Mouse (Mus musculus): ENCODE data around the gene Ptpn5. TPM values are rescaled to one million over a fixed set of nuclear protein-coding genes. Genes with fewer than 3 reads are reported as not detected.
A peak's percentile ranks its signal among the peaks of the same experiment; 100 is the strongest.

The Ptpn5 gene
- polyA plus RNA-seq, 1 experiment = 0.61 TPM

DNA sequence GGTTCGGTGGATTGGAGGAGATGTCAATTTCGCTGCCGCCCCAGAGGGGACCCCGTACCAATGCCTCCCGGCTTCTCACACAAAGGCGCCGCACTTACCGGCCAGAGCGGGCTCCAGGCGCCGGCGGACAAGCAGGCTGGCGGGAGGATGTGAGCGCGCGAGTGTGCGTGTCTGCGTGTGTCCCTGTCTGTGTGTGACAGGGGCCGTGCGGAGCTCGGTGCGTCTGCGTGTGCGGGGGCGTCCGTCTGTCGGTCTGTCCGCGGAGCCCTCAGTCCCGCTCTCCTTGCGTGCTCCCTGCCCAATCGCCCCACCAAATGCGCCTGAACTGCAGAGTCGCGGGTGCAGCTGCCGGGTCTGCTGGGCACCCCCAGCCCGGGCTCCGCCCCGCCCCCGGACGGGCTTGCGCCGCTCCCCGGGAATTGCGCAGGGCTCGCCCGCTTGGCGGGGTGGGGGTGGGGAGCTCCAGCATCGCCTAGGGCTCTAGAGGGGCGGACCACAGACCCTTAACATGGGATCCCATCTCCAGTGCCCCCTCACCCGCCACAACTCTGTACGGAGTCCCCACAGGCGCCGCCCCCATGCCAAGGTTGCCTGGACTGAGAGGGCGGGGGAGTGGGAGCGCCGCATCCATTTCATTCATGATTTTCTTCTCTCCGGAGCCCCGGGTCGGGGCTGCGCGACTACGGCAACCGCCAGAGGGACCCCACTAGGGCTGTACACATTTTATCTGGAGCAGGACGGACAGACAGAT, 1.1 kb downstream of the Ptpn5 start:
- Histone ChIP-seq H3K36me3 (ENCODE audit: control insufficient read depth, insufficient read depth, low read length) (no peaks in the 10 kb centered on the region), H3K4me3 (ENCODE audit: insufficient read depth, low read depth, low read length) (peak overlapping the region; percentile 0; the same call in 1 of the 2 replicates), H3K27me3 (replicated peaks; ENCODE audit: control insufficient read depth, insufficient read depth, low read length) (no peaks in the 10 kb centered on the region), H3K27ac (ENCODE audit: insufficient read depth, low read depth, low read length) (no peak overlapping the region), H3K4me1 (ENCODE audit: control insufficient read depth, insufficient read depth, low read length) (0 out of 2 replicates have a peak, but pooled peaks cover 7% of the 10 kb centered on the region)
- WGBS = 2% methylated on average over 65 of the region's 65 CpGs
- no peak for TF ChIP-seq CTCF (conservative IDR thresholded peaks at IDR 0.05; ENCODE audit: insufficient read depth, insufficient read length, low read depth, low read length)
- TF ChIP-seq POLR2A (IDR thresholded peaks at IDR 0.05; ENCODE audit: low read depth, low read length) = no peak
- DNase-seq = no peak

DNA sequence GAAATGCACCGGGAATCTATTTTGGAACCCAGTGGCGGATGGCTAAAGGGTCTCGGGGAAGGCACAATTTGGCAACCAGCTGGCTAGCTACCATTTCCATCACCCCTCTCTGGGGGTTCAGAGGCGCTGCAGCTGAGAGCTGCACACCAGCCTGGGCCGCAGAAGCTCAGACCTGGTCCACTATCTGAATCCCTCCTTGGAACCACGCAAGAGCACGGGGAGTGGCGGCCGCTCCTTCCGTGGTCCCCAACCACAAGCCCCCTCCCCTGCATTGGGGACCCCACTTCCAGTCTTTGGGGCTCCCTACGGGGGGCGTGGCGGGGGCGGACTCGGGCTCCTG, 1.7 kb downstream of the Ptpn5 start:
- Histone ChIP-seq H3K4me1 (ENCODE audit: control insufficient read depth, insufficient read depth, low read length) (0 out of 2 replicates have a peak, but pooled peaks cover 7% of the 10 kb centered on the region), H3K4me3 (ENCODE audit: insufficient read depth, low read depth, low read length) (no peak overlapping the region), H3K27me3 (replicated peaks; ENCODE audit: control insufficient read depth, insufficient read depth, low read length) (no peaks in the 10 kb centered on the region), H3K27ac (ENCODE audit: insufficient read depth, low read depth, low read length) (no peak overlapping the region), H3K36me3 (ENCODE audit: control insufficient read depth, insufficient read depth, low read length) (no peaks in the 10 kb centered on the region)
- WGBS = 5% methylated on average over 15 of the region's 15 CpGs
- DNase-seq = no peak
- TF ChIP-seq CTCF (conservative IDR thresholded peaks at IDR 0.05; ENCODE audit: insufficient read depth, insufficient read length, low read depth, low read length) (no peak), POLR2A (IDR thresholded peaks at IDR 0.05; ENCODE audit: low read depth, low read length) (no peak)

DNA sequence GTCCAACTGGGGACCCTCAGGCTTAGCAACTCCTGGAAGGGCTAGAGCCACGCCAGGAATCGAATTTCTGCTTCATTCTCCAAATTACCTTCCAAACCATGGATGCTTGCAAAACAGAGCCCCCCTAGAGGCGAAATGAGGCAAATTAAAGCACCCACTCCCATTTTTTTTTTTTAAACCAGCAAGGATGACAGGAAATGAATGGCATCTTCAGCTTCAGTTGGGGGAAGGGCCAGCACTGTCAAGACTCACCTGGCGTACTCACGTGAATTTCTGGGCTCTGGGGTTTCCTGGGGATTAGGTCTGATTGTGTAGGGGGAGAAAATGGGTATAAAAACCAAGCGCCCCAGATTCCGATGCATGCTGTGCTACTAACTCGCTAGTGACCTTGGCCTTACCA, 2.2 kb downstream of the Ptpn5 start:
- Histone ChIP-seq H3K4me1 (ENCODE audit: control insufficient read depth, insufficient read depth, low read length) (0 out of 2 replicates have a peak, but pooled peaks cover 7% of the 10 kb centered on the region), H3K4me3 (ENCODE audit: insufficient read depth, low read depth, low read length) (no peak overlapping the region), H3K36me3 (ENCODE audit: control insufficient read depth, insufficient read depth, low read length) (no peaks in the 10 kb centered on the region), H3K27me3 (replicated peaks; ENCODE audit: control insufficient read depth, insufficient read depth, low read length) (no peaks in the 10 kb centered on the region), H3K27ac (ENCODE audit: insufficient read depth, low read depth, low read length) (no peak overlapping the region)
- WGBS = 51% methylated on average over 8 of the region's 8 CpGs
- TF ChIP-seq CTCF (conservative IDR thresholded peaks at IDR 0.05; ENCODE audit: insufficient read depth, insufficient read length, low read depth, low read length) (no peak), POLR2A (IDR thresholded peaks at IDR 0.05; ENCODE audit: low read depth, low read length) (no peak)
- no peak for DNase-seq

DNA sequence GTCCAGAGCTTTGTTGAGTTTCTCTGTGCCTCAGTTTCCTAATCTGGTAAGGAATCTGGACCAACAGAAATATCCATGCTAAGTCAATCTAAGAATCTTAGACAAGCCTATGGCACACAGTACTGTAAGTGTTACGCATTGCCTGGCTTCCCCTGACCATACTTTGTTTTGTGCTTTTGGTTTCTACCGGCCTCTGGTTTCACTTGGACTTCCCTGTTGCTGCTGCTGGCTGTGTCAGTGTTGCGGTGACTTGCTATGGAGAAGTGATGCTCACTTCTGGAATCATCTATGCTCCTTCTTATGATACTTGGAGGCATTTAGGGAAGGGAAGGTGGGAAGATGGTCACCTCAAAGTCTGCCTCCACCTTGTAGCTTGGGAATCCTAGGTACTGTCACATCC, 11.5 kb downstream of the Ptpn5 start:
- no peaks in the 10 kb centered on the region for H3K36me3 ChIP-seq (ENCODE audit: control insufficient read depth, insufficient read depth, low read length)
- 89% methylated on average over 3 of the region's 3 CpGs for WGBS
- H3K4me3 ChIP-seq (ENCODE audit: insufficient read depth, low read depth, low read length) = no peak overlapping the region
- no peaks in the 10 kb centered on the region for H3K27me3 ChIP-seq (replicated peaks; ENCODE audit: control insufficient read depth, insufficient read depth, low read length)
- TF ChIP-seq POLR2A (IDR thresholded peaks at IDR 0.05; ENCODE audit: low read depth, low read length) (no peak), CTCF (conservative IDR thresholded peaks at IDR 0.05; ENCODE audit: insufficient read depth, insufficient read length, low read depth, low read length) (no peak)
- no peaks in the 10 kb centered on the region for H3K4me1 ChIP-seq (ENCODE audit: control insufficient read depth, insufficient read depth, low read length)
- DNase-seq = no peak
- no peak overlapping the region for H3K27ac ChIP-seq (ENCODE audit: insufficient read depth, low read depth, low read length)

DNA sequence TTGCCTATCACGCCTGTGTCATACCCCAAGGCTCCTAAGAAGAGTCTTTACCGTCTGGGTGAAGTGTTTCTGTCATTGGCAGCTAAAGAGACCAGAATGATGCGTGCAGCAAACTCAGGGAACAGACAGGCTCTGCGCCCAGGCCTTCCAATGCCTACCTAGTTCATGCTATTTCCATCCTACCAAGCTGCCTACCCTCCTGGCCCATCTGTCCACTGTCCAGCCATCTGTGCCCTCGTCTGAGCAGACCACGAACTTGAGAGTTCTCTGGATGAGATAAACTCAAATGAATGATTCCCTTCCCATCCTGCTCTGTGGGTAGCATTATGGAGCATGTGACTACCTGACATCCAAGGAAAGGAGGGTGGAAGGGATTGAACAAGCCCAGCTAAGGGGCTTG, 16.8 kb downstream of the Ptpn5 start:
- H3K4me1 ChIP-seq (ENCODE audit: control insufficient read depth, insufficient read depth, low read length) = no peaks in the 10 kb centered on the region
- no peaks in the 10 kb centered on the region for H3K36me3 ChIP-seq (ENCODE audit: control insufficient read depth, insufficient read depth, low read length)
- no peak for DNase-seq
- no peak overlapping the region for H3K4me3 ChIP-seq (ENCODE audit: insufficient read depth, low read depth, low read length)
- 81% methylated on average over 6 of the region's 6 CpGs for WGBS
- no peaks in the 10 kb centered on the region for H3K27me3 ChIP-seq (replicated peaks; ENCODE audit: control insufficient read depth, insufficient read depth, low read length)
- no peak overlapping the region for H3K27ac ChIP-seq (ENCODE audit: insufficient read depth, low read depth, low read length)
- TF ChIP-seq CTCF (conservative IDR thresholded peaks at IDR 0.05; ENCODE audit: insufficient read depth, insufficient read length, low read depth, low read length) (no peak), POLR2A (IDR thresholded peaks at IDR 0.05; ENCODE audit: low read depth, low read length) (no peak)

DNA sequence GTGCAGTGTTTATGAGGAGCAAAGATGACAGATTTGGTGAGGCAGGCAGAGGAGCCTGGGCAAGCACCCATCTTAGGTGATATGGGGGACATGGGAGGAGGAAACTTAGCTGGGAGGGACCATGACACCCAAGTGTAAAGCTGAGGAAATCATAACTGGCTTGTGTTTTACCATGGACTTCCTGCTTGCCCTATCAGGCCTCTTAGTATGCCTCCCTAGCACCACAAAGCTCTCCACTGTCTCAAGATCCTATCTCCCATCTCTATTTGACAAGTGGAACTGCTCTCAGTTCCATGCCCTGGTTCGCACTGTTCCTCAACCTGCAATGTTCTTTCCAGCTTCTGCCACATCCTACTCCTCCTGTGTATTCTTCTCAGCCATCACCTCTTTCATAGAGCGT, 18.0 kb downstream of the Ptpn5 start:
- no peaks in the 10 kb centered on the region for H3K36me3 ChIP-seq (ENCODE audit: control insufficient read depth, insufficient read depth, low read length)
- 84% methylated on average over 2 of the region's 2 CpGs for WGBS
- H3K4me1 ChIP-seq (ENCODE audit: control insufficient read depth, insufficient read depth, low read length) = no peaks in the 10 kb centered on the region
- DNase-seq = no peak
- TF ChIP-seq CTCF (conservative IDR thresholded peaks at IDR 0.05; ENCODE audit: insufficient read depth, insufficient read length, low read depth, low read length) (no peak), POLR2A (IDR thresholded peaks at IDR 0.05; ENCODE audit: low read depth, low read length) (no peak)
- no peak overlapping the region for H3K27ac ChIP-seq (ENCODE audit: insufficient read depth, low read depth, low read length)
- H3K27me3 ChIP-seq (replicated peaks; ENCODE audit: control insufficient read depth, insufficient read depth, low read length) = no peaks in the 10 kb centered on the region
- no peak overlapping the region for H3K4me3 ChIP-seq (ENCODE audit: insufficient read depth, low read depth, low read length)

DNA sequence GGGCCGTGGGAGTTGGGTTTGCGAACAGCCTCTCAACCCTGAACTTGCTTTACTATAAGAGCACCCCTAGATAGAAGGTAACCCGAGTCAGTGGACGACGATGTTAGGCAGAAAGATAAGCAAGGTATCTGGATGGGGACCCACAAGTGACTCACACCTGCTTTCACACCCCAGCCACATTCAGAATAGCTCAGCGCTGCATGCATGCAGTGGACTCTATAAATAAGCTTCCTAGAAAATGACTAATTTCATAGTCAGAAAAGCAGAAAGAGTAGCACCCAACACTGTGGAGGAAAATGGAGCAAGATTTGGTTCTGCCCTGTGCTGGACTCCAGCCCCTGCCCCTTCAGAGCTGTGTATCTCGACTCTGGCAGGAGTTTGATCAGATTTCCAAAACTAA, 20.1 kb downstream of the Ptpn5 start:
- no peak for DNase-seq
- Histone ChIP-seq H3K4me3 (ENCODE audit: insufficient read depth, low read depth, low read length) (no peak overlapping the region), H3K4me1 (ENCODE audit: control insufficient read depth, insufficient read depth, low read length) (no peaks in the 10 kb centered on the region), H3K27ac (ENCODE audit: insufficient read depth, low read depth, low read length) (no peak overlapping the region), H3K36me3 (ENCODE audit: control insufficient read depth, insufficient read depth, low read length) (no peaks in the 10 kb centered on the region), H3K27me3 (replicated peaks; ENCODE audit: control insufficient read depth, insufficient read depth, low read length) (no peaks in the 10 kb centered on the region)
- no peak for TF ChIP-seq CTCF (conservative IDR thresholded peaks at IDR 0.05; ENCODE audit: insufficient read depth, insufficient read length, low read depth, low read length)
- TF ChIP-seq POLR2A (IDR thresholded peaks at IDR 0.05; ENCODE audit: low read depth, low read length) = no peak
- 85% methylated on average over 7 of the region's 7 CpGs for WGBS

Measured in kidney, adult 2 months (tissue).